7 mouse cellular contexts compared by ENCODE assay signal in genomic region chr2:25421896-25422295, GRCm38 (mm10).
DNase-seq lines count a peak whose midpoint lies in the region.

No protein-coding gene starts in this region.

- DNase-seq in right cerebral cortex, postnatal 4 days, result peak; percentile 48
- DNase-seq in right cerebral cortex, postnatal 25 days, result no peak
- peak; percentile 64 for DNase-seq in adipocyte (ENCODE audit: low spot score)
- DNase-seq in embryo, embryonic 10.5 days (ENCODE audit: low spot score), result peak; percentile 83
- peak; percentile 51 for DNase-seq in kidney, adult 9 months
- DNase-seq in mesoderm, embryonic 11.5 days (ENCODE audit: low read depth, low spot score), result peak; percentile 81
- no peak for DNase-seq in ovary, postnatal 10 days (ENCODE audit: low spot score)

Comparison
In these comparisons a context has a peak if more than half of its experiments do, and no peak if none do; other contexts are left out.
1. DNase-seq: peak in right cerebral cortex, postnatal 4 days (single experiment), adipocyte (single experiment), embryo, embryonic 10.5 days (single experiment), kidney, adult 9 months (single experiment) and mesoderm, embryonic 11.5 days (single experiment); none in right cerebral cortex, postnatal 25 days (single experiment) and ovary, postnatal 10 days (single experiment).